Mouse (Mus musculus) spleen, adult 2 months (tissue): Measurements from ENCODE around the gene Gm21992.

Experiments used
- CTCF ChIP-seq: fragments of 200-500 bp; IDR thresholded peaks from 2 replicates; pipeline ENCODE4 v1.5.1; 2011; ENCODE audit warnings: mild to moderate bottlenecking, inconsistent platforms; ENCODE audit not compliant: insufficient read depth, insufficient read length, insufficient replicate concordance; ENCODE audit errors: extremely low read depth
- POLR2A ChIP-seq: fragments of 200-500 bp; IDR thresholded peaks from 2 replicates; pipeline ENCODE4 v1.6.1; 2011; ENCODE audit warnings: low read depth, low read length, inconsistent platforms

- no peak for TF ChIP-seq CTCF
- no peak for TF ChIP-seq POLR2A
Observed at GRCm38 (mm10) chr19:4828444-4829114, 17.2 kb upstream of the Gm21992 start.
